Comparison of ENCODE assay signal across 15 mouse cellular contexts in genomic region chr3:90606185-90606584, GRCm38 (mm10). TPM values are rescaled to one million over a fixed set of nuclear protein-coding genes. Genes with fewer than 3 reads are reported as not detected.
DNase-seq lines count a peak whose midpoint lies in the region; ATAC-seq and TF ChIP-seq lines count a peak whose summit lies in the region.
"Had no signal": no experiment of that assay in that cellular context is flagged by ENCODE, and none has a peak within 500 bp of the region (broad histone marks: within the 10 kb centered on the region; RNA-seq: fewer than 3 reads in every experiment).

No protein-coding gene starts in this region.

- H3K4me3 ChIP-seq in hindbrain, embryonic 11.5 days (ENCODE audit: low read depth, low read length), result no peak overlapping the region
- no peak overlapping the region for H3K4me3 ChIP-seq in hindbrain, postnatal 0 days (ENCODE audit: low read length)
- H3K4me3 ChIP-seq in stomach, postnatal 0 days (ENCODE audit: low read depth, low read length), result no peak overlapping the region
- H3K4me3 ChIP-seq in hindbrain, embryonic 14.5 days (replicated peaks; ENCODE audit: low read length), result no peak overlapping the region
- H3K4me3 ChIP-seq: left cerebral cortex, adult 2 months had no signal

- 83% methylated on average over 6 of the region's 6 CpGs for WGBS in hindbrain, embryonic 11.5 days
- WGBS in hindbrain, postnatal 0 days, result 90% methylated on average over 6 of the region's 6 CpGs
- 51% methylated on average over 6 of the region's 6 CpGs for WGBS in stomach, postnatal 0 days
- WGBS in hindbrain, embryonic 14.5 days, result 93% methylated on average over 6 of the region's 6 CpGs

- H3K27me3 ChIP-seq in hindbrain, embryonic 11.5 days (ENCODE audit: control insufficient read depth, insufficient read depth, low read length), result no peaks in the 10 kb centered on the region
- no peaks in the 10 kb centered on the region for H3K27me3 ChIP-seq in hindbrain, postnatal 0 days (ENCODE audit: insufficient read depth, low read length)
- H3K27me3 ChIP-seq in stomach, postnatal 0 days (ENCODE audit: control insufficient read depth, insufficient read depth, low read length), result no peaks in the 10 kb centered on the region
- H3K27me3 ChIP-seq in hindbrain, embryonic 14.5 days (ENCODE audit: control insufficient read depth, insufficient read depth, low read length), result no peaks in the 10 kb centered on the region

- no peak for TF ChIP-seq EP300 in stomach, postnatal 0 days (optimal IDR thresholded peaks at IDR 0.05)

- H3K4me1 ChIP-seq in hindbrain, embryonic 11.5 days (replicated peaks; ENCODE audit: control insufficient read depth, insufficient read depth, low read length), result no peaks in the 10 kb centered on the region
- no peaks in the 10 kb centered on the region for H3K4me1 ChIP-seq in hindbrain, postnatal 0 days (ENCODE audit: insufficient read depth, low read length)
- H3K4me1 ChIP-seq in stomach, postnatal 0 days (replicated peaks; ENCODE audit: control insufficient read depth, insufficient read depth), result peaks cover 10% of the 10 kb centered on the region
- 0 out of 2 replicates have a peak, but pooled peaks cover 5% of the 10 kb centered on the region for H3K4me1 ChIP-seq in hindbrain, embryonic 14.5 days (replicated peaks; ENCODE audit: control insufficient read depth, insufficient read depth, low read length)

- no peak overlapping the region for H3K9ac ChIP-seq in hindbrain, embryonic 11.5 days (ENCODE audit: low read depth, low read length)
- H3K9ac ChIP-seq in hindbrain, postnatal 0 days (replicated peaks; ENCODE audit: low read length), result no peak overlapping the region
- no peak overlapping the region for H3K9ac ChIP-seq in stomach, postnatal 0 days (ENCODE audit: low read length)
- no peak overlapping the region for H3K9ac ChIP-seq in hindbrain, embryonic 14.5 days

- H3K9me3 ChIP-seq in hindbrain, embryonic 11.5 days (ENCODE audit: control insufficient read depth, low read length), result no peaks in the 10 kb centered on the region
- no peaks in the 10 kb centered on the region for H3K9me3 ChIP-seq in hindbrain, postnatal 0 days (ENCODE audit: low read length)
- H3K9me3 ChIP-seq in stomach, postnatal 0 days (ENCODE audit: control insufficient read depth, low read length), result no peaks in the 10 kb centered on the region
- no peaks in the 10 kb centered on the region for H3K9me3 ChIP-seq in hindbrain, embryonic 14.5 days (ENCODE audit: control insufficient read depth, low read length)

- no peak for TF ChIP-seq CTCF in hindbrain, postnatal 0 days (IDR thresholded peaks at IDR 0.05; ENCODE audit: low read depth)
- no peak for TF ChIP-seq CTCF in stomach, postnatal 0 days (IDR thresholded peaks at IDR 0.05; ENCODE audit: low read depth)

- DNase-seq in hindbrain, embryonic 11.5 days (ENCODE audit: low spot score), result peak; percentile 35
- no peak for DNase-seq in hindbrain, postnatal 0 days (ENCODE audit: low spot score)
- DNase-seq in urinary bladder, postnatal 14 days (ENCODE audit: low spot score), result peak; percentile 42
- DNase-seq in urinary bladder, postnatal 25 days (ENCODE audit: low spot score), result no peak
- DNase-seq in hindlimb bud, embryonic 11.5 days (ENCODE audit: extremely low spot score, low read depth, low spot score), result peak; percentile 37
- no peak for DNase-seq in stomach, postnatal 0 days (ENCODE audit: low spot score)
- no peak for DNase-seq in frontal cortex, postnatal 25 days (ENCODE audit: low spot score in 2 of 2)
- no peak for DNase-seq in hindbrain, embryonic 14.5 days (ENCODE audit: low spot score)
- DNase-seq: lung, postnatal 36 days; right cerebral cortex, postnatal 4 days; thymus, postnatal 36 days had no signal

- no peak for ATAC-seq in hindbrain, embryonic 11.5 days (ENCODE audit: low FRiP score)
- no peak for ATAC-seq in hindbrain, postnatal 0 days
- peak; percentile 15; the same call in 1 of the 2 replicates for ATAC-seq in stomach, postnatal 0 days (ENCODE audit: low FRiP score, low TSS enrichment)
- no peak for ATAC-seq in hindbrain, embryonic 14.5 days (ENCODE audit: low FRiP score)

- no peak overlapping the region for H3K4me2 ChIP-seq in hindbrain, embryonic 11.5 days (replicated peaks; ENCODE audit: low read depth, low read length)
- no peak overlapping the region for H3K4me2 ChIP-seq in hindbrain, postnatal 0 days (ENCODE audit: low read depth, low read length)
- no peak overlapping the region for H3K4me2 ChIP-seq in stomach, postnatal 0 days (replicated peaks; ENCODE audit: low read depth)
- no peak overlapping the region for H3K4me2 ChIP-seq in hindbrain, embryonic 14.5 days (replicated peaks)

- H3K36me3 ChIP-seq in hindbrain, embryonic 11.5 days (ENCODE audit: control insufficient read depth, insufficient read depth, low read length), result no peaks in the 10 kb centered on the region
- no peaks in the 10 kb centered on the region for H3K36me3 ChIP-seq in hindbrain, postnatal 0 days (ENCODE audit: insufficient read depth, low read length)
- no peaks in the 10 kb centered on the region for H3K36me3 ChIP-seq in stomach, postnatal 0 days (ENCODE audit: control insufficient read depth, insufficient read depth, low read length)
- no peaks in the 10 kb centered on the region for H3K36me3 ChIP-seq in hindbrain, embryonic 14.5 days (replicated peaks; ENCODE audit: control insufficient read depth, insufficient read depth)

- H3K27ac ChIP-seq in hindbrain, embryonic 11.5 days (ENCODE audit: low read depth, low read length), result no peak overlapping the region
- no peak overlapping the region for H3K27ac ChIP-seq in hindbrain, postnatal 0 days
- H3K27ac ChIP-seq in stomach, postnatal 0 days (replicated peaks), result peak overlapping the region; percentile 90
- no peak overlapping the region for H3K27ac ChIP-seq in hindbrain, embryonic 14.5 days
- H3K27ac ChIP-seq: left cerebral cortex, adult 2 months had no signal

RNA-seq across cellular contexts. Expression of gene S100a5, which starts 2.1 kb away (rescaled TPM):
- polyA plus RNA-seq in hindbrain, embryonic 11.5 days (2014; fragmentation: Nextera tagmentation; extraction: Ambion mirVana), result not detected in 2 replicates
- total RNA-seq in hindbrain, postnatal 0 days (2014; rRNA removed), result not detected in 2 replicates
- polyA plus RNA-seq in hindbrain, postnatal 0 days (2015; fragmentation: Nextera tagmentation; extraction: Ambion mirVana), result not detected in 2 replicates
- 9.6 and 10.5 TPM in 2 replicates for polyA plus RNA-seq in stomach, postnatal 0 days (2015; fragmentation: Nextera tagmentation; extraction: Ambion mirVana)
- polyA plus RNA-seq in hindbrain, embryonic 14.5 days (2014; fragmentation: Nextera tagmentation; extraction: Ambion mirVana), result not detected in 2 replicates
- total RNA-seq: hematopoietic stem cell, adult 5-6 weeks; left cerebral cortex, adult 2 months had no signal
- polyA plus RNA-seq: cortical plate, adult 2 months; neural tube, embryonic 11.5 days had no signal

RNA-seq across cellular contexts. Expression of gene S100a4, which starts 2.6 kb away (rescaled TPM):
- 0.91 and 1.4 TPM in 2 replicates for polyA plus RNA-seq in hindbrain, embryonic 11.5 days (2014; fragmentation: Nextera tagmentation; extraction: Ambion mirVana)
- 3.0 TPM in 1 of 2 replicates, not detected in the other for total RNA-seq in hindbrain, postnatal 0 days (2014; rRNA removed)
- polyA plus RNA-seq in hindbrain, postnatal 0 days (2015; fragmentation: Nextera tagmentation; extraction: Ambion mirVana), result 2.3 and 3.1 TPM in 2 replicates
- polyA plus RNA-seq in stomach, postnatal 0 days (2015; fragmentation: Nextera tagmentation; extraction: Ambion mirVana), result 12.1 and 17.4 TPM in 2 replicates
- polyA plus RNA-seq in hindbrain, embryonic 14.5 days (2014; fragmentation: Nextera tagmentation; extraction: Ambion mirVana), result 1.2 and 1.6 TPM in 2 replicates
- polyA plus RNA-seq: neural tube, embryonic 11.5 days had no signal

RNA-seq across cellular contexts. Expression of gene Gm42674, which starts 4.5 kb away (rescaled TPM):
- not detected in 2 replicates for polyA plus RNA-seq in hindbrain, embryonic 11.5 days (2014; fragmentation: Nextera tagmentation; extraction: Ambion mirVana)
- total RNA-seq in hindbrain, postnatal 0 days (2014; rRNA removed), result not detected in 2 replicates
- polyA plus RNA-seq in hindbrain, postnatal 0 days (2015; fragmentation: Nextera tagmentation; extraction: Ambion mirVana), result not detected in 2 replicates
- polyA plus RNA-seq in stomach, postnatal 0 days (2015; fragmentation: Nextera tagmentation; extraction: Ambion mirVana), result not detected in 2 replicates
- not detected in 2 replicates for polyA plus RNA-seq in hindbrain, embryonic 14.5 days (2014; fragmentation: Nextera tagmentation; extraction: Ambion mirVana)
- total RNA-seq: hematopoietic stem cell, adult 5-6 weeks; left cerebral cortex, adult 2 months had no signal
- polyA plus RNA-seq: cortical plate, adult 2 months; neural tube, embryonic 11.5 days had no signal

RNA-seq across cellular contexts. Expression of gene S100a6, which starts 6.5 kb away (rescaled TPM):
- 23.5 and 25.9 TPM in 2 replicates for polyA plus RNA-seq in hindbrain, embryonic 11.5 days (2014; fragmentation: Nextera tagmentation; extraction: Ambion mirVana)
- 4.4 and 12.9 TPM in 2 replicates for total RNA-seq in hindbrain, postnatal 0 days (2014; rRNA removed)
- 53.8 and 59.0 TPM in 2 replicates for polyA plus RNA-seq in hindbrain, postnatal 0 days (2015; fragmentation: Nextera tagmentation; extraction: Ambion mirVana)
- 3,650 and 3,685 TPM in 2 replicates for polyA plus RNA-seq in stomach, postnatal 0 days (2015; fragmentation: Nextera tagmentation; extraction: Ambion mirVana)
- polyA plus RNA-seq in hindbrain, embryonic 14.5 days (2014; fragmentation: Nextera tagmentation; extraction: Ambion mirVana), result 35.0 and 46.9 TPM in 2 replicates

RNA-seq across cellular contexts. Expression of gene S100a2, which starts 16.1 kb away (rescaled TPM):
- not detected in 2 replicates for polyA plus RNA-seq in hindbrain, embryonic 11.5 days (2014; fragmentation: Nextera tagmentation; extraction: Ambion mirVana)
- not detected in 2 replicates for total RNA-seq in hindbrain, postnatal 0 days (2014; rRNA removed)
- polyA plus RNA-seq in hindbrain, postnatal 0 days (2015; fragmentation: Nextera tagmentation; extraction: Ambion mirVana), result not detected in 2 replicates
- polyA plus RNA-seq in stomach, postnatal 0 days (2015; fragmentation: Nextera tagmentation; extraction: Ambion mirVana), result 0.65 and 1.2 TPM in 2 replicates
- not detected in 2 replicates for polyA plus RNA-seq in hindbrain, embryonic 14.5 days (2014; fragmentation: Nextera tagmentation; extraction: Ambion mirVana)
- total RNA-seq: hematopoietic stem cell, adult 5-6 weeks; left cerebral cortex, adult 2 months had no signal
- polyA plus RNA-seq: cortical plate, adult 2 months; neural tube, embryonic 11.5 days had no signal

Comparison
In these comparisons a context has a peak if more than half of its experiments do, and no peak if none do; other contexts are left out.
1. DNase-seq: peak in hindbrain, embryonic 11.5 days (single experiment), urinary bladder, postnatal 14 days (single experiment) and hindlimb bud, embryonic 11.5 days (single experiment); none in hindbrain, postnatal 0 days (single experiment), urinary bladder, postnatal 25 days (single experiment), stomach, postnatal 0 days (single experiment), frontal cortex, postnatal 25 days (0 of 2) and hindbrain, embryonic 14.5 days (single experiment).
2. RNA of gene S100a5, which starts 2.1 kb away (polyA plus RNA-seq): 9.6 to 10.5 TPM in stomach, postnatal 0 days; not detected in hindbrain, embryonic 11.5 days, not detected in hindbrain, postnatal 0 days and not detected in hindbrain, embryonic 14.5 days; every median in the first group is over 10 times any median in the second.